Mouse (Mus musculus) liver, postnatal 0 days (tissue): ENCODE measurements at regions not wholly inside any gene's neighbourhood (a gene's known extent, or its start where the extent isn't known, plus 50 kb on each side); places are given as distances from the start of the nearest gene placed in this dataset.
A peak's percentile ranks its signal among the peaks of the same experiment; 100 is the strongest.

Source experiments
- ATAC-seq: fragments of 200-750 bp; cut with Nextera tagmentation; 2 replicates; pipeline ENCODE4 v1.8.0; 2017; ENCODE audit warnings: mild to moderate bottlenecking, moderate library complexity
- DNase-seq: peaks from one replicate; pipeline ENCODE4 v3.0.0-alpha.2; 2016
- H3K27ac ChIP-seq: fragments of 300-500 bp; sonication (generic); 2 replicates; pipeline ENCODE4 v1.5.1; 2014; ENCODE audit warnings: antibody characterized with exemption, moderate library complexity, mild to moderate bottlenecking, low read depth
- H3K27me3 ChIP-seq: fragments of 300-500 bp; sonication (generic); 2 replicates; pipeline ENCODE4 v1.6.1; 2014; ENCODE audit warnings: low read length, control low read depth, mixed read lengths; ENCODE audit not compliant: insufficient read depth
- H3K36me3 ChIP-seq: fragments of 300-500 bp; sonication (generic); replicated peaks from 2 replicates; pipeline ENCODE4 v1.6.1; 2014; ENCODE audit warnings: mild to moderate bottlenecking, control low read depth, low read length, moderate library complexity, mixed read lengths; ENCODE audit not compliant: insufficient read depth
- H3K4me1 ChIP-seq: fragments of 300-500 bp; sonication (generic); 2 replicates; pipeline ENCODE4 v1.6.1; 2014; ENCODE audit warnings: antibody characterized with exemption, mild to moderate bottlenecking, control low read depth; ENCODE audit not compliant: insufficient read depth
- H3K4me2 ChIP-seq: fragments of 300-500 bp; sonication (generic); 2 replicates; pipeline ENCODE4 v1.6.1; 2014; ENCODE audit warnings: low read depth, mild to moderate bottlenecking, low read length, moderate library complexity, mixed read lengths
- H3K4me3 ChIP-seq: fragments of 300-500 bp; sonication (generic); 2 replicates; pipeline ENCODE4 v1.5.1; 2014; ENCODE audit warnings: low read depth, low read length
- H3K9ac ChIP-seq: fragments of 300-500 bp; sonication (generic); replicated peaks from 2 replicates; pipeline ENCODE4 v1.6.1; 2014; ENCODE audit warnings: mild to moderate bottlenecking, moderate library complexity
- H3K9me3 ChIP-seq: fragments of 300-500 bp; sonication (generic); 2 replicates; pipeline ENCODE4 v1.6.1; 2016; ENCODE audit warnings: mild to moderate bottlenecking, control low read depth, low read length, mixed read lengths
- CTCF ChIP-seq: sonication (generic); IDR thresholded peaks from 2 replicates; pipeline ENCODE4 v1.5.1; 2016; ENCODE audit warnings: antibody characterized with exemption, low read depth
- EP300 ChIP-seq: IDR thresholded peaks from 2 replicates; pipeline ENCODE4 v1.6.1; 2016; ENCODE audit warnings: antibody characterized with exemption, low read depth, mild to moderate bottlenecking
- WGBS: fragments of 180-500 bp; shearing (Covaris S2); extraction: QIAGEN DNeasy Blood & Tissue Kit; methylation state at CpG from one replicate; pipeline ENCODE4 v1.1.7; 2014; ENCODE audit not compliant: insufficient replicate concordance; 5-methylcytosine and 5-hydroxymethylcytosine counted together

DNA sequence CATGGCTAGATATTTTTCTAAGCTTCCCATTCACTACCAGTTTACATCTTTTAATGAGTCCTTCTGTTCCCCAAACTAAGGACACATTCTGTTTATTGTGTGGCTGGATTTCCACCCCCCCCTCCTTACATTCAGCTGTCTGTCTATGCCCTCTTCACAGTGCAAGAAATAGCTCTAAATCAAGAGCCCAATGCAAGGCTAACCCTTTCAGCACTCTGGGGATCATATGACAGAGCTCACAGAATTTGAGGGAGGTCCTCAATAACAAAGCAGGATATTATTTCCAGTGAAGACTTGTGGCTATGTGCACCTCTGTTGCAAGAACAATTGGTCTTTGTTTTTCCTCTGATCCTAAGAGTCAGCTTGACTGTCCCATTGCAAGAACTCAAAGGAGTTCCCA, 874.1 kb upstream of the Gje1 start:
- no peak for ATAC-seq

GRCm38 (mm10) chr10:15586081-15586480, 868.1 kb upstream of the Gje1 start:
- no peaks in the 10 kb centered on the region for H3K4me1 ChIP-seq
- no peak overlapping the region for H3K27ac ChIP-seq
- no peak for TF ChIP-seq EP300
- TF ChIP-seq CTCF, result no peak
- WGBS, result 61% methylated on average over 6 of the region's 6 CpGs
- H3K9ac ChIP-seq, result no peak overlapping the region
- H3K4me2 ChIP-seq, result no peak overlapping the region
- DNase-seq (no peak), ATAC-seq (no peak)
- H3K36me3 ChIP-seq, result no peaks in the 10 kb centered on the region
- no peaks in the 10 kb centered on the region for H3K9me3 ChIP-seq
- no peaks in the 10 kb centered on the region for H3K27me3 ChIP-seq
- no peak overlapping the region for H3K4me3 ChIP-seq

More for the DNA sequence above, 874.1 kb upstream of the Gje1 start:
- DNase-seq, result no peak
- no peaks in the 10 kb centered on the region for H3K9me3 ChIP-seq
- H3K27me3 ChIP-seq, result no peaks in the 10 kb centered on the region
- TF ChIP-seq CTCF (no peak), EP300 (no peak)
- H3K36me3 ChIP-seq, result no peaks in the 10 kb centered on the region
- no peaks in the 10 kb centered on the region for H3K4me1 ChIP-seq
- H3K4me3 ChIP-seq, result no peak overlapping the region
- no peak overlapping the region for H3K4me2 ChIP-seq
- no peak overlapping the region for H3K9ac ChIP-seq
- H3K27ac ChIP-seq, result no peak overlapping the region

DNA sequence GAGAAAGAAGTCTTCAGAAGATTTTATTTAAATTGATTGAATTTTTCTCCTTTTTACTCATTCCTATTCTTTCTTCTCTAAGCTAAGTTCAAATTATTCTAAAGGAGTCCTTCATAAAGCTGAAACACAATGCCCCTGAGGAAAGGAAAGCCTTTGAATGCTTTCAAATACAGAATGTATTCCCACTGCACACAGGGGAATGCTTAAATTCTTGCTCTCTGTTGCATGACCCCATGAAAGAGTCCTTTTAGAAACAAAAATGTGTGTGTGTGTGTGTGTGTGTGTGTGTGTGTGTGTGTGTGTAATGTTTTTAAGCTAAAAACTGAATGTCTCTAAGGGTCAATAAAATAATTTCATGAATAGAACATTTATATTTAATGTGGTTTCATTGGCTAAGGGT, 846.1 kb upstream of the Gje1 start:
- H3K27ac ChIP-seq, result no peak overlapping the region
- TF ChIP-seq EP300 (no peak), CTCF (no peak)
- no peak overlapping the region for H3K4me3 ChIP-seq
- no peaks in the 10 kb centered on the region for H3K27me3 ChIP-seq
- no peaks in the 10 kb centered on the region for H3K36me3 ChIP-seq
- H3K4me2 ChIP-seq, result no peak overlapping the region
- H3K9ac ChIP-seq, result no peak overlapping the region
- DNase-seq (no peak), ATAC-seq (no peak)
- no peaks in the 10 kb centered on the region for H3K4me1 ChIP-seq
- no peaks in the 10 kb centered on the region for H3K9me3 ChIP-seq

- no peak for TF ChIP-seq EP300
- no peak for TF ChIP-seq CTCF
- 49% methylated on average over 3 of the region's 3 CpGs for WGBS
- DNase-seq (no peak), ATAC-seq (no peak)
- H3K9me3 ChIP-seq, result no peaks in the 10 kb centered on the region
- no peak overlapping the region for H3K4me3 ChIP-seq
- no peak overlapping the region for H3K9ac ChIP-seq
- no peak overlapping the region for H3K4me2 ChIP-seq
- no peaks in the 10 kb centered on the region for H3K4me1 ChIP-seq
- no peak overlapping the region for H3K27ac ChIP-seq
- H3K27me3 ChIP-seq, result no peaks in the 10 kb centered on the region
- no peaks in the 10 kb centered on the region for H3K36me3 ChIP-seq
These were observed 835.5 kb upstream of the Gje1 start for GRCm38 (mm10) chr10:15553407-15554064.

DNA sequence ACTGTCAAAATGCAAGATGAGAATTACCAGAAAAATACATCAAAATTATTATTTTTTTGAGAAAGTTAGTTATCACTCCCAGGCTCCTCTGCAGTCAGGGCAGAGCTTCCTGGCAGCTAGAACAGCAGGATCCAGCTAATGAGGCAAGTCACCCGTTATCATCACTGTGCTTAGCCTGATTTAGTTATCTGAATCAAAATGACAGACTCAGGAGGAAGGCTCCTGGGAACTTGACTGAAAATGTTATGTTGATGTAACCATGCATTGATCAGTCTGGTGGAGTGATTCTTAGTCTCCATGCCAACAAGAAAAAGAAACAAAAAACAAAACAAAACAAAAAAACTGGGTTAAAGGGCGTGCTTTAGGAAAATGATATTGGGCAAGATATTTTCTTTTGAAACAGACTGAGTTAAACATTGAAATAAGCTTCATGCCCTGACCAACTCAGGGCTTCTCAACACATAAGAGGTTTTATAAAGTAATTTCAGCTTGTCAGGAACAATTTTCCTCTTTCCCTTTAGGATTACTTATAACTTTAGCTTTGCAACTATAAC, 823.9 kb upstream of the Gje1 start:
- Histone ChIP-seq H3K4me1 (no peaks in the 10 kb centered on the region), H3K9me3 (no peaks in the 10 kb centered on the region), H3K4me2 (no peak overlapping the region), H3K9ac (no peak overlapping the region), H3K27me3 (no peaks in the 10 kb centered on the region), H3K27ac (no peak overlapping the region), H3K36me3 (no peaks in the 10 kb centered on the region), H3K4me3 (no peak overlapping the region)
- TF ChIP-seq CTCF (no peak), EP300 (no peak)
- DNase-seq, result no peak
- ATAC-seq, result peak; percentile 79
- 44% methylated on average over 2 of the region's 2 CpGs for WGBS

GRCm38 (mm10) chr10:15540780-15541426, 822.9 kb upstream of the Gje1 start:
- H3K36me3 ChIP-seq, result no peaks in the 10 kb centered on the region
- H3K27ac ChIP-seq, result no peak overlapping the region
- no peak overlapping the region for H3K9ac ChIP-seq
- H3K4me1 ChIP-seq, result no peaks in the 10 kb centered on the region
- ATAC-seq (no peak), DNase-seq (no peak)
- TF ChIP-seq EP300, result no peak
- TF ChIP-seq CTCF, result no peak
- no peak overlapping the region for H3K4me3 ChIP-seq
- no peak overlapping the region for H3K4me2 ChIP-seq
- 73% methylated on average over 4 of the region's 4 CpGs for WGBS
- no peaks in the 10 kb centered on the region for H3K27me3 ChIP-seq
- H3K9me3 ChIP-seq, result no peaks in the 10 kb centered on the region
